Mouse (Mus musculus) liver, adult (tissue): ENCODE data around the gene Trim7.
"Not testable (repeated sequence)": the region's sequence is repeated elsewhere in the genome, so short reads cannot be mapped to it uniquely, and the experiment has no call there.

Experiments used
- GATA4 ChIP-seq: IDR thresholded peaks from 2 replicates; pipeline ENCODE4 v1.6.1; 2014; ENCODE audit warnings: mild to moderate bottlenecking, low read length; ENCODE audit not compliant: insufficient replicate concordance

Trim7 gene

GRCm38 (mm10) chr11:48825979-48826751 lies at the start of gene Trim7, which contains the start of gene Gm12184:
Gene Trim7, plus strand, starts transcription at chr11:48826140.
Gene Gm12184, minus strand, starts transcription at chr11:48826655.
- not testable (repeated sequence) for TF ChIP-seq GATA4

- no peak for TF ChIP-seq GATA4
These were observed 49.3 kb upstream of the Trim7 start for GRCm38 (mm10) chr11:48776664-48777063.

- no peak for TF ChIP-seq GATA4
These were observed 48.6 kb upstream of the Trim7 start for GRCm38 (mm10) chr11:48777303-48777702.

GRCm38 (mm10) chr11:48779450-48779849 lies 46.5 kb upstream of the Trim7 start:
- TF ChIP-seq GATA4, result no peak

- TF ChIP-seq GATA4, result no peak
These were observed 43.7 kb upstream of the Trim7 start for GRCm38 (mm10) chr11:48782243-48782642.

- TF ChIP-seq GATA4, result no peak
These were observed 38.3 kb upstream of the Trim7 start for GRCm38 (mm10) chr11:48787455-48788211.

- TF ChIP-seq GATA4, result no peak
These were observed 37.4 kb upstream of the Trim7 start for GRCm38 (mm10) chr11:48788311-48789089.

GRCm38 (mm10) chr11:48789215-48789614 lies 36.7 kb upstream of the Trim7 start:
- TF ChIP-seq GATA4, result no peak

- no peak for TF ChIP-seq GATA4
These were observed 35.7 kb upstream of the Trim7 start for GRCm38 (mm10) chr11:48789973-48790823.

GRCm38 (mm10) chr11:48790946-48791345 lies 35.0 kb upstream of the Trim7 start:
- TF ChIP-seq GATA4, result no peak

- no peak for TF ChIP-seq GATA4
These were observed 32.8 kb upstream of the Trim7 start for GRCm38 (mm10) chr11:48793184-48793583.

- TF ChIP-seq GATA4, result no peak
These were observed 30.7 kb upstream of the Trim7 start for GRCm38 (mm10) chr11:48795221-48795620.

- TF ChIP-seq GATA4, result no peak
These were observed 29.6 kb upstream of the Trim7 start for GRCm38 (mm10) chr11:48796290-48796689.

- no peak for TF ChIP-seq GATA4
These were observed 28.7 kb upstream of the Trim7 start for GRCm38 (mm10) chr11:48797287-48797686.
